Mouse (Mus musculus) intestine, embryonic 16.5 days (tissue): ENCODE results near the gene Olfr557. TPM values are rescaled to one million over a fixed set of nuclear protein-coding genes. Genes with fewer than 3 reads are reported as not detected.

Experiments used
- ATAC-seq: fragments of 200-750 bp; cut with Nextera tagmentation; 2 replicates; pipeline ENCODE4 v1.8.0; 2017; ENCODE audit warnings: moderate TSS enrichment, moderate library complexity
- H3K27ac ChIP-seq: fragments of 300-500 bp; sonication (generic); 2 replicates; pipeline ENCODE4 v1.5.1; 2014; ENCODE audit warnings: mild to moderate bottlenecking, low read length
- H3K27me3 ChIP-seq: fragments of 300-500 bp; sonication (generic); replicated peaks from 2 replicates; pipeline ENCODE4 v1.6.1; 2014; ENCODE audit warnings: low read length, control low read depth, mixed read lengths; ENCODE audit not compliant: control insufficient read depth, insufficient read depth
- H3K36me3 ChIP-seq: fragments of 300-500 bp; sonication (generic); 2 replicates; pipeline ENCODE4 v1.6.1; 2014; ENCODE audit warnings: low read length, control low read depth; ENCODE audit not compliant: control insufficient read depth, insufficient read depth
- H3K4me1 ChIP-seq: fragments of 300-500 bp; sonication (generic); 2 replicates; pipeline ENCODE4 v1.6.1; 2014; ENCODE audit warnings: low read length, control low read depth, mixed read lengths; ENCODE audit not compliant: control insufficient read depth, insufficient read depth
- H3K4me2 ChIP-seq: fragments of 300-500 bp; sonication (generic); 2 replicates; pipeline ENCODE4 v1.6.1; 2014; ENCODE audit warnings: low read depth, low read length, control low read depth
- H3K4me3 ChIP-seq: fragments of 300-500 bp; sonication (generic); 2 replicates; pipeline ENCODE4 v1.5.1; 2014; ENCODE audit warnings: mild to moderate bottlenecking, low read length
- H3K9ac ChIP-seq: fragments of 300-500 bp; sonication (generic); 2 replicates; pipeline ENCODE4 v1.6.1; 2014; ENCODE audit warnings: low read depth, low read length
- H3K9me3 ChIP-seq: fragments of 300-500 bp; sonication (generic); 2 replicates; pipeline ENCODE4 v1.6.1; 2016; ENCODE audit warnings: low read length, control low read depth; ENCODE audit not compliant: control insufficient read depth
- WGBS: fragments of 180-500 bp; shearing (Covaris S2); extraction: QIAGEN DNeasy Blood & Tissue Kit; methylation state at CpG from one replicate; pipeline ENCODE4 v1.1.7; 2014; 5-methylcytosine and 5-hydroxymethylcytosine counted together
- polyA plus RNA-seq: library from polyadenylated mRNA; unstranded; fragments of >200 nt; fragmentation: Nextera tagmentation; extraction: Ambion mirVana; gene quantifications from 2 replicates; pipeline ENCODE4 v1.2.1, GENCODE M21; 2015

Olfr557 gene
- not detected in 2 replicates for polyA plus RNA-seq

GRCm38 (mm10) chr7:102695358-102696125 lies at the start of gene Olfr557:
Olfr557 (plus strand) TSS chr7:102695910.
- H3K27me3 ChIP-seq: no peaks in the 10 kb centered on the region
- no peak for ATAC-seq
- no peaks in the 10 kb centered on the region for H3K4me1 ChIP-seq
- WGBS: 77% methylated on average over 5 of the region's 5 CpGs
- no peak within 1 kb of the TSS for H3K9ac ChIP-seq
- no peak within 1 kb of the TSS for H3K4me3 ChIP-seq
- H3K4me2 ChIP-seq: no peak within 1 kb of the TSS
- H3K27ac ChIP-seq: no peak within 1 kb of the TSS
- H3K36me3 ChIP-seq: no peaks in the 10 kb centered on the region
- no peaks in the 10 kb centered on the region for H3K9me3 ChIP-seq

DNA sequence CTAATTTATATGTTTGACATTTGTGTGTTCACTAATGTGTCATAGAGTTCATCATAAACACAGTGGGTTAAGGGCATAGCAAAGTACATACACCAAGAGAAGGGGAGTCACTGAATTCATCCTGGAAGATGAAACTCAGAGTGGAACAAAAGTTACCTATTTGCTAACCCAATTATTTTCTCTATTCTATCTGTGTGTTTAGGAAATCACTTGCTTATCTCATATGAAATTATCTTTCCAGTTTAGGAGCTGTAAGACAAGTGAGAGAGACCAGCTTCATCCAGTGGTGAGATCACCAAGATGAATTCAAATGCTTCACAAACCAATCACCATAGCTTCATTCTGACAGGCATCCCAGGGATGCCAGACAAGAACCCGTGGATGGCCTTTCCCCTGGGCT lies 37.2 kb upstream of the Olfr557 start, which contains the start of gene Olfr555:
Olfr555 (plus strand) TSS at position 301 of the 400 bp plus-strand sequence.
- no peak within 1 kb of the TSS for H3K9ac ChIP-seq
- no peak for ATAC-seq

DNA sequence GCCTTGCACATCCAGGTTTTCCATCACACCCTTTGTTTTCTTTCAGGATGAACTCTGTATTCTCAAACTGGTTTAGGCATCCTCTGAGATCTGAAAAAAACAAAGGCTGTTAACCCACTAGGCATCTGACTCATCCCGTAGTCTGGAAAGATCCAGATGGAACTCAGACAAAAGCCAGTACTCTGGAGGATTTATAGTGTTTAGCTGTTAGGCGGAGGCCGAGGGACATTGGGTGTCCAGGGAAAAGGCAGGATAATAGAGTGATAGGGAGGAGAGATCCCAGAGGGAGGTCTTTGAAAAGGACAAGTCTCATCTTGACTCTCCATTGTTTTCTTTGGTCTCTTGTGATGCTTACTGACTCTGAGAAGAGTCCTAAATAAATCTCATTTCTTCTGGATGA lies 31.1 kb upstream of the Olfr557 start, which contains the start of gene Olfr556:
Olfr556 (plus strand) TSS at position 301 of the 400 bp plus-strand sequence.
- H3K27ac ChIP-seq: no peak within 1 kb of the TSS
- 41% methylated on average over 3 of the region's 3 CpGs for WGBS
- no peaks in the 10 kb centered on the region for H3K4me1 ChIP-seq
- H3K9me3 ChIP-seq: no peaks in the 10 kb centered on the region
- H3K9ac ChIP-seq: no peak within 1 kb of the TSS
- H3K36me3 ChIP-seq: no peaks in the 10 kb centered on the region
- H3K27me3 ChIP-seq: no peaks in the 10 kb centered on the region
- ATAC-seq: no peak
- H3K4me2 ChIP-seq: no peak within 1 kb of the TSS
- no peak within 1 kb of the TSS for H3K4me3 ChIP-seq

More for the DNA sequence above, 37.2 kb upstream of the Olfr557 start, which contains the start of gene Olfr555:
- no peak within 1 kb of the TSS for H3K4me3 ChIP-seq
- H3K4me1 ChIP-seq: no peaks in the 10 kb centered on the region
- no peaks in the 10 kb centered on the region for H3K27me3 ChIP-seq
- H3K27ac ChIP-seq: no peak within 1 kb of the TSS
- H3K4me2 ChIP-seq: no peak within 1 kb of the TSS
- no peaks in the 10 kb centered on the region for H3K36me3 ChIP-seq
- WGBS: 76% methylated on average over 1 of the region's 1 CpGs
- no peaks in the 10 kb centered on the region for H3K9me3 ChIP-seq

- ATAC-seq: no peak
- Histone ChIP-seq H3K27me3 (no peaks in the 10 kb centered on the region), H3K4me2 (no peak overlapping the region), H3K36me3 (no peaks in the 10 kb centered on the region), H3K4me3 (no peak overlapping the region), H3K27ac (no peak overlapping the region), H3K4me1 (no peaks in the 10 kb centered on the region), H3K9ac (no peak overlapping the region), H3K9me3 (no peaks in the 10 kb centered on the region)
- 38% methylated on average over 2 of the region's 2 CpGs for WGBS
Measured at GRCm38 (mm10) chr7:102665378-102665777, 30.3 kb upstream of the Olfr557 start.

- Histone ChIP-seq H3K4me2 (no peak overlapping the region), H3K27me3 (no peaks in the 10 kb centered on the region), H3K9me3 (no peaks in the 10 kb centered on the region), H3K4me1 (no peaks in the 10 kb centered on the region), H3K9ac (no peak overlapping the region), H3K36me3 (no peaks in the 10 kb centered on the region), H3K27ac (no peak overlapping the region), H3K4me3 (no peak overlapping the region)
- ATAC-seq: no peak
- 83% methylated on average over 2 of the region's 2 CpGs for WGBS
Measured at GRCm38 (mm10) chr7:102676225-102676624, 19.5 kb upstream of the Olfr557 start.

GRCm38 (mm10) chr7:102681916-102682315 lies 13.8 kb upstream of the Olfr557 start:
- no peak for ATAC-seq
- 88% methylated on average over 1 of the region's 1 CpGs for WGBS

GRCm38 (mm10) chr7:102686944-102687501 lies 8.7 kb upstream of the Olfr557 start, which contains the start of gene Trim68:
Trim68 (minus strand) TSS chr7:102687327.
- H3K4me1 ChIP-seq: no peaks in the 10 kb centered on the region
- peak; percentile 100 for ATAC-seq
- H3K36me3 ChIP-seq: no peaks in the 10 kb centered on the region
- peak within 1 kb of the TSS; percentile 75 for H3K4me2 ChIP-seq
- H3K4me3 ChIP-seq: peak within 1 kb of the TSS; percentile 70
- peak within 1 kb of the TSS; percentile 84 for H3K9ac ChIP-seq
- H3K27me3 ChIP-seq: no peaks in the 10 kb centered on the region
- peak within 1 kb of the TSS; percentile 79 for H3K27ac ChIP-seq
- H3K9me3 ChIP-seq: no peaks in the 10 kb centered on the region
- WGBS: under 1% methylated on average over 40 of the region's 40 CpGs

More at GRCm38 (mm10) chr7:102681916-102682315, 13.8 kb upstream of the Olfr557 start:
- Histone ChIP-seq H3K4me3 (no peak overlapping the region), H3K4me2 (no peak overlapping the region), H3K27me3 (no peaks in the 10 kb centered on the region), H3K27ac (no peak overlapping the region), H3K9ac (no peak overlapping the region), H3K9me3 (no peaks in the 10 kb centered on the region), H3K4me1 (no peaks in the 10 kb centered on the region), H3K36me3 (no peaks in the 10 kb centered on the region)

- Histone ChIP-seq H3K27me3 (no peaks in the 10 kb centered on the region), H3K27ac (no peak overlapping the region), H3K9ac (no peak overlapping the region), H3K9me3 (no peaks in the 10 kb centered on the region), H3K4me2 (no peak overlapping the region), H3K4me3 (no peak overlapping the region), H3K36me3 (no peaks in the 10 kb centered on the region), H3K4me1 (no peaks in the 10 kb centered on the region)
- 91% methylated on average over 7 of the region's 7 CpGs for WGBS
- ATAC-seq: no peak
Measured at GRCm38 (mm10) chr7:102698461-102698860, 2.8 kb downstream of the Olfr557 start.

DNA sequence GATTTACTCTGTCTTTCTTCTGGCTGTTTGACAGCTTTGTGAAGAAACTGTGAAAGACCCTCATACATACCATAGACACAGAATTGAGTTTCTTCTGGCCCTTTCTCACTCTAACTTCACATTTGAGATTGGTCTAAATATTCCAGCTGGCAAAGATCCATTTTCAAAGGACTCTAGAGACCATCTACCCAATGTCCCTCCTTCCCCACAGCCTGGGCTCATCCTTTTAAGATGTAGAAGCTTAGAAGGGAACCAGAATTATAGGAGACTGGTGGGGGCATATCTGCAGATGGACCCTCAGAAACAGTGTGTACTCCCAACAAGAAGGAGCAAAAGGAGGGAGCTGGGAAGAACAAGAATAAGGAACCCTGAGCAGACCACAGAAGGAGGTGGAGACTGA lies 6.2 kb downstream of the Olfr557 start, which contains the start of gene Olfr558:
Olfr558 (plus strand) TSS at position 301 of the 400 bp plus-strand sequence.
- no peak within 1 kb of the TSS for H3K9ac ChIP-seq
- no peaks in the 10 kb centered on the region for H3K4me1 ChIP-seq
- no peaks in the 10 kb centered on the region for H3K9me3 ChIP-seq
- H3K27ac ChIP-seq: no peak within 1 kb of the TSS
- no peaks in the 10 kb centered on the region for H3K27me3 ChIP-seq
- no peaks in the 10 kb centered on the region for H3K36me3 ChIP-seq
- ATAC-seq: no peak
- H3K4me3 ChIP-seq: no peak within 1 kb of the TSS
- H3K4me2 ChIP-seq: no peak within 1 kb of the TSS
